Mouse (Mus musculus) embryonic facial prominence, embryonic 11.5 days (tissue): ENCODE data around the gene Eea1. TPM values are rescaled to one million over a fixed set of nuclear protein-coding genes. Genes with fewer than 3 reads are reported as not detected.
"Not testable (repeated sequence)": the region's sequence is repeated elsewhere in the genome, so short reads cannot be mapped to it uniquely, and the experiment has no call there.

Source experiments
- ATAC-seq: fragments of 200-750 bp; cut with Nextera tagmentation; replicated peaks from 2 replicates; pipeline ENCODE4 v1.8.0; 2017; ENCODE audit warnings: low read depth; ENCODE audit not compliant: insufficient number of reproducible peaks, low FRiP score, low TSS enrichment
- DNase-seq: peaks from one replicate; pipeline ENCODE4 v3.0.0-alpha.2; 2015; ENCODE audit warnings: low spot score
- H3K27ac ChIP-seq: fragments of 300-500 bp; sonication (generic); replicated peaks from 2 replicates; pipeline ENCODE4 v1.5.1; 2014; ENCODE audit warnings: mild to moderate bottlenecking, low read depth, low read length, control low read depth
- H3K27me3 ChIP-seq: fragments of 300-500 bp; sonication (generic); 2 replicates; pipeline ENCODE4 v1.6.1; 2014; ENCODE audit warnings: mild to moderate bottlenecking, low read length, moderate library complexity, mixed read lengths; ENCODE audit not compliant: control insufficient read depth, insufficient read depth
- H3K36me3 ChIP-seq: fragments of 300-500 bp; sonication (generic); replicated peaks from 2 replicates; pipeline ENCODE4 v1.6.1; 2014; ENCODE audit warnings: low read depth, mild to moderate bottlenecking, low read length, moderate library complexity, mixed read lengths; ENCODE audit not compliant: control insufficient read depth, insufficient read depth
- H3K4me1 ChIP-seq: fragments of 300-500 bp; sonication (generic); 2 replicates; pipeline ENCODE4 v1.6.1; 2014; ENCODE audit warnings: low read length, mixed read lengths; ENCODE audit not compliant: control insufficient read depth, insufficient read depth
- H3K4me2 ChIP-seq: fragments of 300-500 bp; sonication (generic); 2 replicates; pipeline ENCODE4 v1.6.1; 2014; ENCODE audit warnings: low read depth, mild to moderate bottlenecking, control low read depth, low read length, moderate library complexity
- H3K4me3 ChIP-seq: fragments of 300-500 bp; sonication (generic); 2 replicates; pipeline ENCODE4 v1.5.1; 2014; ENCODE audit warnings: low read depth, low read length, control low read depth
- H3K9ac ChIP-seq: fragments of 300-500 bp; sonication (generic); replicated peaks from 2 replicates; pipeline ENCODE4 v1.6.1; 2014; ENCODE audit warnings: mild to moderate bottlenecking, control low read depth, low read length
- H3K9me3 ChIP-seq: fragments of 300-500 bp; sonication (generic); replicated peaks from 2 replicates; pipeline ENCODE4 v1.6.1; 2016; ENCODE audit warnings: mild to moderate bottlenecking, low read length, inconsistent platforms, mixed read lengths; ENCODE audit not compliant: control insufficient read depth
- WGBS: fragments of 180-500 bp; shearing (Covaris S2); extraction: QIAGEN DNeasy Blood & Tissue Kit; methylation state at CpG from one replicate; pipeline ENCODE4 v1.1.7; 2014; 5-methylcytosine and 5-hydroxymethylcytosine counted together
- polyA plus RNA-seq: library from polyadenylated mRNA; unstranded; fragments of >200 nt; fragmentation: Nextera tagmentation; extraction: Ambion mirVana; gene quantifications from 2 replicates; pipeline ENCODE4 v1.2.1, GENCODE M21; 2014

Gene Eea1
- polyA plus RNA-seq, 1 experiment from 2014 or later = 12.8 TPM

DNA sequence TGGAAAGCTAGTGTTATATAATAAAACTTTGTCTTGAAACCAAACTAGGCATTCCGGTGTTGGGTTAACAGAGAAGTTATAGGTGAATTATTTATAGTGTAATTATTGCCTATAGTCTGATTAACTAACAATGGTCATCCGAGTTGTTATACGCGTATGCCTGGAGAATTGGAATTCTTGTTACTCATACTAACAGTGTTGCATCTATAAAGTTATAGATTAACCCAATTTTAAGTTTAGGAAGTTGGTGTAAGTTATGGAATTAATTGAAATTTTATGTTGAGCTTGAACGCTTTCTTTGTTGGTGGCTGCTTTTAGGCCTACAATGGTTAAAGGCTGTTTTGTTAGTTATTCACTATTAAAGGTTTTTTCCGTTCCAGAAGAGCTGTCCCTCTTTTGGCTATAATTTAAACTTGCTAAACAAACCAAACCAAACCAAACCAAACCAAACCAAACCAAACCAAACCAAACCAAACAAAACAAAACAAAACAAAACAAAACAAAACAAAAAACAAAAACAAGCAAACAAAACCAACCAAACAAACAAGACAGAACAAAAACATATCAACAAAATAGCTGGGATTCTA lies 137.1 kb downstream of the Eea1 start:
- WGBS = 88% methylated on average over 6 of the region's 6 CpGs

DNA sequence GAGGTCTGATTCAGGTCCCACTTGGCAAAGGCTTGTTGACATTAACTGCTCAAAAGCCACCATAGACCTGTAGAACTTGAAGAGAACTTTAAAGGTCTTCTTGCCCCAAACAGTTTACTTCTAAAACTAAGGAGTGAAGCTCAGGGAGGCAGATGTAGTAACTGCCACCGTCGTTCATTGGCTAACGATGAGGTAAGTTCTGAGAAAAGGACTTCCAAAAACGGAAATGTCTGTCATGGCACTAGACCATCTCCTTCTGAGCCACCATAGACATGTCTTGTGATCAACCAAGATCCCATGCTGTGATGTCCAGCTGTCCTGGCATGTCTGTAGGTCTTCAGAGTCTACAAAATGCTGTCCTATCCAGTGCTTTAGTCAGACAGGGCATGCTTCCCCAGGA lies 139.4 kb downstream of the Eea1 start:
- H3K27ac ChIP-seq = no peak overlapping the region
- DNase-seq = no peak
- 91% methylated on average over 4 of the region's 4 CpGs for WGBS

More for the DNA sequence above, 137.1 kb downstream of the Eea1 start:
- not testable (repeated sequence) for H3K4me3 ChIP-seq, H3K27ac ChIP-seq, DNase-seq, H3K4me2 ChIP-seq, H3K9ac ChIP-seq, H3K9me3 ChIP-seq, H3K4me1 ChIP-seq, H3K27me3 ChIP-seq, H3K36me3 ChIP-seq
- peak; percentile 100 for ATAC-seq

DNA sequence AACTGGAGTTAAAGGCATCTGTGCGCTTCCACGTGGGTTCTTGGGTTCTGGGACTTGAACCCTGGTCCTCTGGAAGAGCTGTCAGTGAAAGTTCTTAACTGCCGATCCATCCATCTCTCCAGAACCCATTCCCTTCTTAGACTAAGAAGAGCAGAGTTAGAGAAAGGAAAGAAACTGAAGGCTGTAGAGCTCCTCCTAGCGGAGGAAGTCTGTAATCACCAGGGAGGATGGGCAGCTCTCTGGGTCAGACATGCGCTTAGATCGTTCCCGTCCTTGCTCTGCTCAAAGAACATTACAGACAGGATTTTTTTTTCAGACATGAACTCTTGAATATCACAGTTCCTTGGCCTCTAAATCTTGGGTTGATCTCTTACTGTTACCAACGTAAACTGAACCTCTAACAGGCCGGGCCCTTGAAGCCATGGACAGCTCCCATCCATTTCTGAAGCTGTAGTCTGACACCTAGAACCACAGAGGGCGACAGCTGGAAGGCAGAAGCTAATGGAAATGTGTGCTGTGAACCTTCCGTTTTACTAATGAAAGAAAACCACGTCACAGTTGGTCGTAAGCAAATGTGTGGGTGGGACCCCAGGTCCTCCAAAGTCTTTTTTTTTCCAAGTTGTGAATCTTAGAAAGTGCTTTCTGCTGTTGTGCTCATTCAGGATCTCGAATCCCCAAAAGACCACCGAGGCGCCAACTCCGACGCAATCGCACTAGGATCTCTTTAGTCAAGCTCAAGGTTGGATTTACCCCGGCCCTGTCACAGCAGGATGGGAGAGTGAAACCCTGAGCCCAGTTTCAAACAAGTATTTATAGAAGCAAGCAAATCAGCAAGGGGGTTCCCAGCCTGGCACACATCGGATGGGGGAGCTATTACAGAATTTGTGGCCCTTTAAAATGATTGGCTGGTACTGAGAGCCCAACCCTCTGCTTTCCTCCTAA lies 140.3 kb downstream of the Eea1 start:
- no peak overlapping the region for H3K4me3 ChIP-seq
- WGBS = 55% methylated on average over 21 of the region's 21 CpGs
- H3K4me2 ChIP-seq = no peak overlapping the region
- no peaks in the 10 kb centered on the region for H3K4me1 ChIP-seq
- H3K27ac ChIP-seq = no peak overlapping the region
- H3K36me3 ChIP-seq = no peaks in the 10 kb centered on the region
- H3K9me3 ChIP-seq = no peaks in the 10 kb centered on the region
- DNase-seq (peak; percentile 61), ATAC-seq (no peak)
- H3K27me3 ChIP-seq = no peaks in the 10 kb centered on the region
- H3K9ac ChIP-seq = no peak overlapping the region

More for the DNA sequence above, 139.4 kb downstream of the Eea1 start:
- Histone ChIP-seq H3K9ac (no peak overlapping the region), H3K9me3 (no peaks in the 10 kb centered on the region), H3K4me3 (no peak overlapping the region), H3K36me3 (no peaks in the 10 kb centered on the region), H3K27me3 (no peaks in the 10 kb centered on the region), H3K4me1 (no peaks in the 10 kb centered on the region), H3K4me2 (no peak overlapping the region)
- no peak for ATAC-seq

- no peak overlapping the region for H3K4me2 ChIP-seq
- no peaks in the 10 kb centered on the region for H3K4me1 ChIP-seq
- H3K4me3 ChIP-seq = no peak overlapping the region
- H3K27me3 ChIP-seq = no peaks in the 10 kb centered on the region
- DNase-seq (no peak), ATAC-seq (no peak)
- H3K36me3 ChIP-seq = no peaks in the 10 kb centered on the region
- H3K9me3 ChIP-seq = no peaks in the 10 kb centered on the region
- WGBS = 85% methylated on average over 3 of the region's 3 CpGs
- no peak overlapping the region for H3K9ac ChIP-seq
- no peak overlapping the region for H3K27ac ChIP-seq
Measured at GRCm38 (mm10) chr10:96082203-96082602, 141.8 kb downstream of the Eea1 start.

DNA sequence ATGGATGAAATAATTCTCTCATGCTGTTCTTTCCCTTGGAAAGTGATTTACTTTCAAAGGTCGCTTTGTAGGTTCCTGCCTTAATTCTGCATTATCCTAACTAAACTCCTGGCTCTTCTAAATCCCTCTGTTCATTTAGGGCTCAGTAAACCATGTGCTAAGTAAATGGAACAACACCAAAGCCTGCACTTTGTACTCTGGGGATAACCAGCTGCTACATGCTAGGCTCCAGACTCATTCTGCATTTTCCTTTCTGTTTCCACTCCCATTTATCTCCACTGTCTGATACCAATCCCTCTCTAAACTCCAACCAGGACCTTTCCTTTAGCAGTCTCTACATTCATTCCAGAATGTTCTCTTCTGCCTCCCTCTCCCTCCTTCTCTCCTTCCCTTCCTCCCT lies 149.3 kb downstream of the Eea1 start:
- Histone ChIP-seq H3K9ac (no peak overlapping the region), H3K9me3 (no peaks in the 10 kb centered on the region), H3K27me3 (no peaks in the 10 kb centered on the region), H3K36me3 (no peaks in the 10 kb centered on the region), H3K4me2 (no peak overlapping the region), H3K4me1 (no peaks in the 10 kb centered on the region), H3K4me3 (no peak overlapping the region), H3K27ac (no peak overlapping the region)
- DNase-seq (no peak), ATAC-seq (no peak)
- 76% methylated on average over 1 of the region's 1 CpGs for WGBS

DNA sequence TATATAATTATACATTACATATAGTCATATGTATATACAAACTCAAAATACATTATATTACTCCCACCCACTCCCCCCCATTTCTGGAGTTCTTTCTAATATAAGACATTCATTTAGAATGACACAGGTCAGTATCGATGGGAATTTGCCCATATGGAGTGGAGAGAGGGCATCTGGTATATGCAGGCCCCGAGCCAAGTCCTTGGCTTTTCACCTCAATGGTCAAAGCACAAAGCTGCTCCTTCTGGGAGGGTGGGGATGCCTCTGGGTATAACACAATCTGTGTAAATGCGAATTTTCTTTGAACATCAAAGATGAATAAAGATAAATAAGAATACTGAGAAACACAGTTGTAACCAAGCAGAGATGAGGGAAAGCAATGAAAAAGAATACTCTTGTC lies 149.9 kb downstream of the Eea1 start:
- Histone ChIP-seq H3K9ac (no peak overlapping the region), H3K4me1 (no peaks in the 10 kb centered on the region), H3K4me3 (no peak overlapping the region), H3K27ac (no peak overlapping the region), H3K4me2 (no peak overlapping the region), H3K9me3 (no peaks in the 10 kb centered on the region), H3K27me3 (no peaks in the 10 kb centered on the region), H3K36me3 (no peaks in the 10 kb centered on the region)
- 80% methylated on average over 3 of the region's 3 CpGs for WGBS
- ATAC-seq = no peak
- no peak for DNase-seq

GRCm38 (mm10) chr10:96093890-96094531 lies 153.6 kb downstream of the Eea1 start:
- no peak overlapping the region for H3K27ac ChIP-seq
- no peak overlapping the region for H3K4me2 ChIP-seq
- no peaks in the 10 kb centered on the region for H3K9me3 ChIP-seq
- H3K4me1 ChIP-seq = no peaks in the 10 kb centered on the region
- no peak for DNase-seq
- no peak overlapping the region for H3K9ac ChIP-seq
- no peaks in the 10 kb centered on the region for H3K36me3 ChIP-seq
- ATAC-seq = no peak
- H3K27me3 ChIP-seq = no peaks in the 10 kb centered on the region
- no peak overlapping the region for H3K4me3 ChIP-seq
- 69% methylated on average over 2 of the region's 2 CpGs for WGBS

- Histone ChIP-seq H3K27ac (no peak overlapping the region), H3K9ac (no peak overlapping the region), H3K36me3 (no peaks in the 10 kb centered on the region), H3K4me1 (no peaks in the 10 kb centered on the region), H3K4me3 (no peak overlapping the region), H3K4me2 (no peak overlapping the region), H3K9me3 (no peaks in the 10 kb centered on the region), H3K27me3 (no peaks in the 10 kb centered on the region)
- no peak for DNase-seq
- WGBS = 67% methylated on average over 2 of the region's 2 CpGs
- ATAC-seq = no peak
Measured at GRCm38 (mm10) chr10:96094559-96094958, 154.1 kb downstream of the Eea1 start.
